Mouse (Mus musculus) large intestine, adult 2 months (tissue): ENCODE data around the gene Arcn1. TPM values are rescaled to one million over a fixed set of nuclear protein-coding genes. Genes with fewer than 3 reads are reported as not detected.

Experiments
- DNase-seq: peaks from one replicate; pipeline ENCODE4 v3.0.0-alpha.2; 2012; ENCODE audit warnings: low read depth, low spot score
- WGBS: fragments of 180-500 bp; shearing (Covaris S2); methylation state at CpG from one replicate; pipeline ENCODE4 v1.1.7; 2018; 5-methylcytosine and 5-hydroxymethylcytosine counted together
- polyA plus RNA-seq: library from polyadenylated mRNA; depleted of rRNA; stranded (reverse); fragments of >200 nt; gene quantifications from 2 replicates; pipeline ENCODE4 v1.2.3, GENCODE M21; 2012

Arcn1 gene
- polyA plus RNA-seq, 1 experiment = 57.8 TPM

- DNase-seq = peak; percentile 59
- 4% methylated on average over 40 of the region's 40 CpGs for WGBS
Observed at GRCm38 (mm10) chr9:44721154-44721876, 46.3 kb downstream of the Arcn1 start.

- 15% methylated on average over 9 of the region's 9 CpGs for WGBS
- no peak for DNase-seq
Observed at GRCm38 (mm10) chr9:44720358-44721153, 47.1 kb downstream of the Arcn1 start.

GRCm38 (mm10) chr9:44719632-44720357 is 47.9 kb downstream of the Arcn1 start:
- 74% methylated on average over 8 of the region's 8 CpGs for WGBS
- DNase-seq = no peak

- no peak for DNase-seq
- WGBS = 78% methylated on average over 12 of the region's 12 CpGs
Observed at GRCm38 (mm10) chr9:44718937-44719631, 48.6 kb downstream of the Arcn1 start.

- 39% methylated on average over 10 of the region's 10 CpGs for WGBS
- no peak for DNase-seq
Observed at GRCm38 (mm10) chr9:44717822-44718242, 49.8 kb downstream of the Arcn1 start.

- 79% methylated on average over 6 of the region's 6 CpGs for WGBS
- no peak for DNase-seq
Observed at GRCm38 (mm10) chr9:44716997-44717821, 50.4 kb downstream of the Arcn1 start.

- 97% methylated on average over 29 of the region's 29 CpGs for WGBS
Observed at GRCm38 (mm10) chr9:44715705-44716362, 51.8 kb downstream of the Arcn1 start.

GRCm38 (mm10) chr9:44715109-44715508 is 52.5 kb downstream of the Arcn1 start:
- 90% methylated on average over 17 of the region's 17 CpGs for WGBS
- no peak for DNase-seq

More at GRCm38 (mm10) chr9:44715705-44716362, 51.8 kb downstream of the Arcn1 start:
- DNase-seq = no peak

- WGBS = 53% methylated on average over 2 of the region's 2 CpGs
- no peak for DNase-seq
Observed at GRCm38 (mm10) chr9:44713574-44713973, 54.1 kb downstream of the Arcn1 start.

GRCm38 (mm10) chr9:44713080-44713479 is 54.6 kb downstream of the Arcn1 start:
- 37% methylated on average over 6 of the region's 6 CpGs for WGBS
- DNase-seq = peak; percentile 70

GRCm38 (mm10) chr9:44711602-44712001 is 56.0 kb downstream of the Arcn1 start:
- WGBS = 34% methylated on average over 17 of the region's 17 CpGs

GRCm38 (mm10) chr9:44710213-44710612 is 57.4 kb downstream of the Arcn1 start:
- 77% methylated on average over 5 of the region's 5 CpGs for WGBS

More at GRCm38 (mm10) chr9:44711602-44712001, 56.0 kb downstream of the Arcn1 start:
- no peak for DNase-seq

GRCm38 (mm10) chr9:44709600-44709999 is 58.0 kb downstream of the Arcn1 start:
- WGBS = 58% methylated on average over 2 of the region's 2 CpGs
- no peak for DNase-seq

More at GRCm38 (mm10) chr9:44710213-44710612, 57.4 kb downstream of the Arcn1 start:
- DNase-seq = no peak

- DNase-seq = no peak
- 48% methylated on average over 6 of the region's 6 CpGs for WGBS
Observed at GRCm38 (mm10) chr9:44708925-44709324, 58.7 kb downstream of the Arcn1 start.

GRCm38 (mm10) chr9:44708429-44708765 is 59.2 kb downstream of the Arcn1 start:
- no peak for DNase-seq
- 4% methylated on average over 24 of the region's 24 CpGs for WGBS

- no peak for DNase-seq
- 37% methylated on average over 28 of the region's 28 CpGs for WGBS
Observed at GRCm38 (mm10) chr9:44707749-44708428, 59.8 kb downstream of the Arcn1 start.

- WGBS = 89% methylated on average over 5 of the region's 5 CpGs
Observed at GRCm38 (mm10) chr9:44699730-44700129, 67.9 kb downstream of the Arcn1 start.

GRCm38 (mm10) chr9:44699196-44699595 is 68.4 kb downstream of the Arcn1 start:
- 93% methylated on average over 10 of the region's 10 CpGs for WGBS
- no peak for DNase-seq

More at GRCm38 (mm10) chr9:44699730-44700129, 67.9 kb downstream of the Arcn1 start:
- no peak for DNase-seq
